Mouse (Mus musculus) neural tube, embryonic 13.5 days (tissue): Measurements from ENCODE around the gene Cd3g. TPM values are rescaled to one million over a fixed set of nuclear protein-coding genes. Genes with fewer than 3 reads are reported as not detected.
"Not testable (repeated sequence)": the region's sequence is repeated elsewhere in the genome, so short reads cannot be mapped to it uniquely, and the experiment has no call there.

Source experiments
- ATAC-seq: fragments of 200-750 bp; cut with Nextera tagmentation; 2 replicates; pipeline ENCODE4 v1.8.0; 2017; ENCODE audit warnings: low read depth, mild to moderate bottlenecking, moderate TSS enrichment, moderate library complexity
- H3K27ac ChIP-seq: fragments of 300-500 bp; sonication (generic); replicated peaks from 2 replicates; pipeline ENCODE4 v1.5.1; 2015; ENCODE audit warnings: moderate library complexity, mild to moderate bottlenecking, inconsistent platforms
- H3K27me3 ChIP-seq: fragments of 300-500 bp; sonication (generic); 2 replicates; pipeline ENCODE4 v1.6.1; 2015; ENCODE audit warnings: mild to moderate bottlenecking, inconsistent platforms
- H3K36me3 ChIP-seq: fragments of 300-500 bp; sonication (generic); 2 replicates; pipeline ENCODE4 v1.6.1; 2015; ENCODE audit warnings: mild to moderate bottlenecking, inconsistent platforms
- H3K4me1 ChIP-seq: fragments of 300-500 bp; sonication (generic); replicated peaks from 2 replicates; pipeline ENCODE4 v1.6.1; 2015; ENCODE audit warnings: inconsistent platforms
- H3K4me2 ChIP-seq: fragments of 300-500 bp; sonication (generic); 2 replicates; pipeline ENCODE4 v1.6.1; 2015; ENCODE audit warnings: inconsistent platforms, mild to moderate bottlenecking, moderate library complexity
- H3K4me3 ChIP-seq: fragments of 300-500 bp; sonication (generic); 2 replicates; pipeline ENCODE4 v1.5.1; 2015; ENCODE audit warnings: mild to moderate bottlenecking, inconsistent platforms
- H3K9ac ChIP-seq: fragments of 300-500 bp; sonication (generic); 2 replicates; pipeline ENCODE4 v1.6.1; 2015; ENCODE audit warnings: moderate library complexity, mild to moderate bottlenecking, inconsistent platforms
- H3K9me3 ChIP-seq: fragments of 300-500 bp; sonication (generic); 2 replicates; pipeline ENCODE4 v1.6.1; 2016; ENCODE audit warnings: inconsistent platforms
- WGBS: fragments of 180-500 bp; shearing (Covaris S2); methylation state at CpG from one replicate; pipeline ENCODE4 v1.1.7; 2015; 5-methylcytosine and 5-hydroxymethylcytosine counted together
- polyA plus RNA-seq: library from polyadenylated mRNA; unstranded; fragments of >200 nt; fragmentation: Nextera tagmentation; extraction: Ambion mirVana; gene quantifications from 2 replicates; pipeline ENCODE4 v1.2.1, GENCODE M21; 2015

Cd3g gene
- polyA plus RNA-seq, 1 experiment from 2014 or later = not detected

DNA sequence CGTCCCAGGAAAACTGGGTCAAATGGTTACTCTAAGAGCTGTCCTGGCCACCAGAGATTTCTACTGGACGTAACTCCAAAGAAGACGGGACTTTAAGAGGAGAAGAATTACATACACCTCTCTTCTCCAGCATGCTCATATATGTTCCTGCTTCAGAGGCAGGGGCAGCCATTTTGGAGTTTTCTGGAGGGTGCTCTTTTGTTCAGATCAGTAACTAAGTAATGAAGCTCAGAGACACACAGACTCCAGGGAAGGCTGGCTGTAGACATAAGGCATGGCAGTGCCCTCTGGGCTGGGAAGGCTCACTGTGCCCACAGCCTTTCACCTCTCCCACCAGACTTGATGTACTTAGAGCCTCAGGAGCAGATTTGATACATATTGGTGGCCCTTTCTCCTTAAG is 2.3 kb upstream of the Cd3g start:
- Histone ChIP-seq H3K36me3 (no peaks in the 10 kb centered on the region), H3K27me3 (no peaks in the 10 kb centered on the region), H3K27ac (no peak overlapping the region), H3K9me3 (no peaks in the 10 kb centered on the region), H3K4me3 (no peak overlapping the region), H3K9ac (no peak overlapping the region), H3K4me2 (no peak overlapping the region), H3K4me1 (no peaks in the 10 kb centered on the region)
- 89% methylated on average over 3 of the region's 3 CpGs for WGBS
- no peak for ATAC-seq

DNA sequence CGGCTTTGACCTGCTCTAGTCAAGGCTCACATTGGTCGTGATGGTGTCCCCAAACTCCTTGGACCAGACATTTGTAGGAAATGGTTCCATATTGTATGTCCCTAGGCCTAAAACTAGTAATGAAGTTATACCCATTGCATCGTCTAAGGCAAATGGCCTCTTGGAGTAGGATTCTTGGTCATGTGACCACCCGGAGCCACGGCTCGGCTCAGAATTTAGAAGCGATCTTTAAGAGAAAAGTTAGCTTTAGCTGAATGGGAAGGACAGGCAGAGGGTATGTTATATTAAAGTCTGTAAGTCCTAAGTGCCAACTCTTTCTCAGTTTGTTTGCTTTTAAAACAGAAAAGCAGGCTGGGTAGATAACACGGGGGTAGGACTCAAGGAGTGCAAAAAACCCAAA is 1.9 kb upstream of the Cd3g start:
- H3K4me2 ChIP-seq = no peak overlapping the region
- ATAC-seq = no peak
- no peaks in the 10 kb centered on the region for H3K4me1 ChIP-seq

DNA sequence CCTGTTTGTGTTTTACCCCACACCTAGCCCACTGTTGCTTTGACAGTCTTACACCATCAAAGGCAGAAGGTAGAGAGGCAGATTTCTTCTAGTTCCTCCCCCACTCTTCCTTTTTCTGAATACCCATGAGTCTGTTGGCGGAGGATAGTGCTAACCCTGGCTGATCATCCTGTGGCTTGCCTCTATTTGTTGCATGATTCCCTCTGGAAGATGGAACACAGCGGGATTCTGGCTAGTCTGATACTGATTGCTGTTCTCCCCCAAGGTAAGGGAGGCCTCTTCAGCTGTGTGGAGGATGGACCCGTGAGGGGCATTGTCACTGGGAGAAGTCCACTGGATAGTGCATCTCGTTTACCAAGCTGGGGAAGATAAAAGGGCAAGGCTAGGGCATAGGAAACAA is 1.4 kb upstream of the Cd3g start, which contains the start of gene Cd3d:
Gene Cd3d, plus strand, starts transcription at position 111 of the 400 bp plus-strand sequence.
- Histone ChIP-seq H3K9me3 (no peaks in the 10 kb centered on the region), H3K4me2 (no peak within 1 kb of the TSS), H3K4me1 (no peaks in the 10 kb centered on the region), H3K36me3 (no peaks in the 10 kb centered on the region), H3K27ac (no peak within 1 kb of the TSS), H3K4me3 (no peak within 1 kb of the TSS), H3K9ac (no peak within 1 kb of the TSS), H3K27me3 (no peaks in the 10 kb centered on the region)
- WGBS = 80% methylated on average over 4 of the region's 4 CpGs
- ATAC-seq = no peak

More for the DNA sequence above, 1.9 kb upstream of the Cd3g start:
- no peaks in the 10 kb centered on the region for H3K9me3 ChIP-seq
- H3K27ac ChIP-seq = no peak overlapping the region
- 91% methylated on average over 8 of the region's 8 CpGs for WGBS
- H3K36me3 ChIP-seq = no peaks in the 10 kb centered on the region
- no peaks in the 10 kb centered on the region for H3K27me3 ChIP-seq
- no peak overlapping the region for H3K9ac ChIP-seq
- no peak overlapping the region for H3K4me3 ChIP-seq

DNA sequence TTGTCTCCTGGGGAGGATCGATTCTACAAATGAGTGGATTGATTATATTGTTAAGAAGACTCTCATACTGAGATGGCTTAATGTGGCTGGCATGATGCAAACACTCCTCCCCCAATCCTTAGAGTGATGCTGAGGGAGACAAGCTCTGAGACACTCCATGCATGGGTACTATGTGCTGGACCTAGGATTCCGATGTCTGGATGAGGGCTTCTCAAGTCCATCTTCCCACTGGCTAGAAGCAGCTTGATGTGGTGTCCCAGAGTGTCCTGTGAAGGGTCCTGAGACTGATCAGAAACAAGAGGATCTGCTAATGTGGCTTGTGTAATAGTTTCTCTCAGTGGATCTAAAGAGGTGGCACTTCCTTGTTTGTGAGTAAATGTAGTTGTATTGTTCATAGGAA is 873 bp upstream of the Cd3g start:
- no peak for ATAC-seq
- Histone ChIP-seq H3K4me2 (no peak overlapping the region), H3K4me3 (no peak overlapping the region), H3K9ac (no peak overlapping the region), H3K36me3 (no peaks in the 10 kb centered on the region), H3K27ac (no peak overlapping the region), H3K27me3 (no peaks in the 10 kb centered on the region), H3K4me1 (no peaks in the 10 kb centered on the region), H3K9me3 (no peaks in the 10 kb centered on the region)
- WGBS = 87% methylated on average over 2 of the region's 2 CpGs

DNA sequence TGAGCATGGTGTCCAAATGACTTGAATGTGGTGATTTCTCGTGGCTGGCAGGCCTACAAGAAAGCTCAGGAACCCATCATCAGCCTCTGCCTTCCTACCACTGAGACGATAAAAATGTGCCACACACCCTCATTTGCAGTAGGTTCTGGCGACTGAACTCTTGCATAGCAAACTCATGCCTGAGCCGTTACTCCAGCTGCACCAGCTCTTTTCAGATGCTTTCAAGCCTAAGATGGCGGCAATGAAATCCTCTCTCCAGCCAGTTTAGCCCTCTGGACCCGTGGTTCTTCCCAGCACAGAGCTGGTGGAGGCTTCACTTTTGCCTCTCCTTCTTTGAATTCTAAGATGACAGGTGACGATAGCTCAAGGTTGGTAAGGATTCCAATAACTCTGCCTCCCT is 425 bp downstream of the Cd3g start:
- WGBS = 84% methylated on average over 7 of the region's 7 CpGs
- no peak for ATAC-seq
- no peaks in the 10 kb centered on the region for H3K27me3 ChIP-seq
- no peak overlapping the region for H3K27ac ChIP-seq
- no peak overlapping the region for H3K9ac ChIP-seq
- H3K4me3 ChIP-seq = no peak overlapping the region
- no peaks in the 10 kb centered on the region for H3K9me3 ChIP-seq
- H3K36me3 ChIP-seq = no peaks in the 10 kb centered on the region
- no peaks in the 10 kb centered on the region for H3K4me1 ChIP-seq
- H3K4me2 ChIP-seq = no peak overlapping the region

DNA sequence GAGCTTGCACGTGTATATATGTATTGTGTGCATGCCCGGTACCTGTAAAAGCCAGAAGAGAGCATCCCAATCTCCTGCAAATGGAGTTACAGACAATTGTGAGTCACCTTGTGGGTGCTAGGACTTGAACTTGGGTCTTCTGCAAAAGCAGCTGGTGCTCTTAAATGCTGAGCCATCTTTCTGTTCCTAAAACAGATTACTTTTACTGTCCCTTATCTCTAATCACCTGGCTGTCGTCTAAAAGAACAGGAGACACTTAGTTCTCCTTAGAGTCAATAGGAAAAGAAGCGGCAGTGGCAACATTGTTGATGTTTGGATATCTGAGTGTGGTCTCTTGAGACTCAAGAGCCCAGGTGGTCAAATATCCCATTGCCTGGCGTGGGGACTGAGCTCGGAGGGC is 2.4 kb downstream of the Cd3g start:
- H3K4me2 ChIP-seq = no peak overlapping the region
- no peak overlapping the region for H3K4me3 ChIP-seq
- no peaks in the 10 kb centered on the region for H3K4me1 ChIP-seq
- ATAC-seq = no peak
- no peak overlapping the region for H3K9ac ChIP-seq
- H3K27me3 ChIP-seq = peaks cover 18% of the 10 kb centered on the region
- H3K27ac ChIP-seq = no peak overlapping the region
- no peaks in the 10 kb centered on the region for H3K9me3 ChIP-seq
- H3K36me3 ChIP-seq = no peaks in the 10 kb centered on the region
- 76% methylated on average over 6 of the region's 6 CpGs for WGBS

DNA sequence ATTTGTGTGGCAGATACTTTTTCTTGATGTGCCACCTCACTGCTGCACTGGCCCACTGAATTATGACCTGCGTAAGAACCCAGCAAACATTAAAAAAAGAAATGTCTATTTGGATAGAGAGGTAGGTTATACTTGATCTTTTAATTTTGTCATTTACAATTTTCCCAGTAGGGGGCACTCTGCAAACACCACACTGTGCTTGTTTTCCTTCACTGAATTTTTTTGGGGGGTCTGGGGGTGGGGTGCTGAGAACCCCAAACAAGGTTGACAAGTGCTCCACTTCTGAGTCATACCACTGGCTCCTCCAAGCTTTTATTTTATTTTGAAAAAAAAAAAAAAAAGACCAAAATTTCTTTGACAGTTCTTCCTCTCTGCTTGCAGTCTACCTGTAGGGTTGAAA is 10.8 kb downstream of the Cd3g start:
- ATAC-seq = no peak
- Histone ChIP-seq H3K9me3 (no peaks in the 10 kb centered on the region), H3K4me3 (no peak overlapping the region), H3K27ac (no peak overlapping the region), H3K9ac (no peak overlapping the region), H3K27me3 (peaks cover 35% of the 10 kb centered on the region), H3K36me3 (no peaks in the 10 kb centered on the region), H3K4me1 (peaks cover 12% of the 10 kb centered on the region), H3K4me2 (no peak overlapping the region)
- whole genome bisulfite sequencing = 85% methylated on average over 1 of the region's 1 CpGs

DNA sequence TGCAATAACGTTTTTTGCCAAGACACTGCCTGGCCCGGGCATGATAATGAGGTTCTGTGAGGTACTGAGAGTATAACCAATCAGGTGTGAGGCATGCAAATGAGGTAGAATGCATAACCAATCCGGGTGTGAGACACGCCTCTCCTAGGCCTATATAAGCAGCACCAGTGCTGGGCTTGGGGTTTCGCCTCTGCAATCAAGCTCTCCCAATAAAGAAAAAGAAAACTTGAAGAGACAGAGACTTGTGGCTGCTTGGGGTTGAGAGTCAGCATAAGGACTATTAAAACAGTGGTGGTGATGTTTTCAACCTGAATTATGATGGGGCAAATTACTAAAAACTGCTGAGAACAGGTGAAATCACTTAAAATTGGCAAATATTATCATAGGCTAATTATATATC is 12.5 kb downstream of the Cd3g start:
- Histone ChIP-seq H3K27me3 (peaks cover 18% of the 10 kb centered on the region; the same call in 1 of the 2 replicates), H3K4me1 (peaks cover 18% of the 10 kb centered on the region)
- not testable (repeated sequence) for H3K9ac ChIP-seq, H3K9me3 ChIP-seq, H3K4me3 ChIP-seq, H3K4me2 ChIP-seq, H3K27ac ChIP-seq, ATAC-seq, H3K36me3 ChIP-seq
- 86% methylated on average over 5 of the region's 5 CpGs for WGBS

DNA sequence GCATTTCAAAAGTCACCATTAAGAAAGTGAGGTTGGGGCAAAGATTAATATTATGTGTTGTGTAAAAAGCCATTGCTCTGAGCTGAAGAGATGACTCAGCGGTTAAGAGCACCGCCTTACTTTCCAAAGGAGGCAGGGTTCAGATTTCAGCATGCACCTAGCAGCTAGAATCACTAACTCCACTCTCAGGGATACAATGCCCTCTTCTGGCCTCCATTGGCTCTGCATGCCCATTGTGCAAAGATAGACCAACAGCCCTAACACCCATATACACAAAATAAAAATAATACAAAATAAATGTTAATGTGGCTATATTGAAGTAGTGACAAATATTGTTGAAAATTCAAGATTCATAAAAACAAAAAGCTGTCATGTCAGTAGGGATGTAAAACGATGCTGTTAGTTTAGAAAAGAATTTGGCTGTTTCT is 13.4 kb downstream of the Cd3g start:
- no peak for ATAC-seq
- 27% methylated on average over 3 of the region's 3 CpGs for WGBS
- peaks cover 7% of the 10 kb centered on the region for H3K36me3 ChIP-seq

DNA sequence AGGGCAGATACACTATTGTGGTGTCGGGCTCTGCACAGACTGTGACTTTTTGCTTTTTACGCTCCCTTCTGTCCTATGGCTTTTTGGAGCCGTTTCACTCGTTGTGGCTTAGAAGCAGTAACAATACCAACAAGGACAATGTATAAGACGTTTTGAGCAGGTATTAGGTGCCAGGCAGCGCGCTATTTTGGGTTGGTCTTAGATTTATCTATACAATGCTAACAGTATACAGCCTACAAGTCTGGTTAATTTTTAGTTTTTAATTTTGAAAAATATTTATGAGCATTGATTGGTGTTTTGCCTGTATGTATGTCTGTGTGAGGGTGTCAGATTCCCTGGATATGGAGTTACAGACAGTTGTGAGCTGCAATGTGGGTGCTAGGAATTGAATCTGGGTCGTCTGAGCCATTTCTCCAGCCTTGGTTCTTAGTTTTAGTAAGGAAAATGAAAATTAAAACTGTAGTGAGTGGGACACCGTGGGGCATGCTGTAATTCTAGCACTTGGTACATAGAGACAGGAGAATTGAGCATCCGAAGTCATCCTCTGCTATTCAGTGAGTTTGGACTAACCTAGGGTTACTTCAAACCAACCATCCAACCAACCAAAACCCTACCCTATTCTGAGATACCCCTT is 14.3 kb downstream of the Cd3g start:
- H3K27ac ChIP-seq = peak overlapping the region; percentile 68
- H3K27me3 ChIP-seq = peaks cover 7% of the 10 kb centered on the region; the same call in 1 of the 2 replicates
- peak overlapping the region; percentile 65 for H3K9ac ChIP-seq
- peak; percentile 44 for ATAC-seq
- peaks cover 16% of the 10 kb centered on the region for H3K36me3 ChIP-seq
- no peaks in the 10 kb centered on the region for H3K9me3 ChIP-seq
- H3K4me1 ChIP-seq = peaks cover 18% of the 10 kb centered on the region
- peak overlapping the region; percentile 82 for H3K4me2 ChIP-seq
- peak overlapping the region; percentile 95 for H3K4me3 ChIP-seq
- WGBS = 11% methylated on average over 10 of the region's 10 CpGs

More for the DNA sequence above, 13.4 kb downstream of the Cd3g start:
- Histone ChIP-seq H3K4me2 (no peak overlapping the region), H3K27ac (no peak overlapping the region), H3K27me3 (peaks cover 12% of the 10 kb centered on the region; the same call in 1 of the 2 replicates), H3K9me3 (no peaks in the 10 kb centered on the region), H3K4me1 (peaks cover 18% of the 10 kb centered on the region), H3K9ac (no peak overlapping the region), H3K4me3 (no peak overlapping the region)

DNA sequence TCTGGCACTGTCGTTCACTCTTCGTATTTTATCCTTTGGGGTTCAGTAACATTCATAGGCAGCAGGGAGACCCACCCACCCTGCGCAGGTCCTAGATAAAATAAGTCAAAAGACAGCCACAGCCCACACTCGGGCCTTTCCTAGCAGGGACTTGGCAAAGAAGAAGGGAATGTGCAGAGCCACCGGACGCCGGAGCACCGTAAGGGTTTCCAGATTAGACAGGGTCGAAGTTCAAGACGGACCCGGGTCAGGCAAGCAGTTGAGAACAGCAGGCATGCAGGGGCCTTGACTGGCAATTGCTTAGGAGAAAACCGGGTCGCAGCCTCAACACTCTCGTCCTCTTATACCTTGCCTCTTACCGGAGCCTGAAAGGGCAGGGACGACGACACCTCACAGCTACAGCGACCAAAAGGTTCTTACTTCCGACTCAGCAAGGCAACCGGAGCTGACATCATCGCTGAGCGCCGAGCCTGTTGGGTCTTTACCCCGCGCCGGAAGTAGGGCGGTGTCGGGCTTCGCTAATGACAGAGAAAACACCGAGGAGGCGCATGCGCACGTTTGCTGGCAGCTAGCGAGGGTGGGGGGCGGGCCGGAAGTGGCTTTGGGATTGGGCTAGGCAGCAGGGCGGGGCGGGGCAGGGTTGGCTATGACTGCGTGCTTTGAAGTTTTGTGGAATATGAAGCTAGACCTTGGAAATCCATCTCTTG is 15.0 kb downstream of the Cd3g start, which contains the start of gene Ube4a:
Gene Ube4a, minus strand, starts transcription at position 475 of the 707 bp plus-strand sequence.
- H3K4me2 ChIP-seq = peak within 1 kb of the TSS; percentile 93
- H3K9me3 ChIP-seq = no peaks in the 10 kb centered on the region
- WGBS = under 1% methylated on average over 39 of the region's 39 CpGs
- H3K4me1 ChIP-seq = peaks cover 18% of the 10 kb centered on the region
- peak within 1 kb of the TSS; percentile 80 for H3K9ac ChIP-seq
- peak; percentile 93 for ATAC-seq
- H3K4me3 ChIP-seq = peak within 1 kb of the TSS; percentile 95
- H3K27ac ChIP-seq = peak within 1 kb of the TSS; percentile 68
- peaks cover 21% of the 10 kb centered on the region for H3K36me3 ChIP-seq
- H3K27me3 ChIP-seq = peaks cover 3% of the 10 kb centered on the region; the same call in 1 of the 2 replicates

DNA sequence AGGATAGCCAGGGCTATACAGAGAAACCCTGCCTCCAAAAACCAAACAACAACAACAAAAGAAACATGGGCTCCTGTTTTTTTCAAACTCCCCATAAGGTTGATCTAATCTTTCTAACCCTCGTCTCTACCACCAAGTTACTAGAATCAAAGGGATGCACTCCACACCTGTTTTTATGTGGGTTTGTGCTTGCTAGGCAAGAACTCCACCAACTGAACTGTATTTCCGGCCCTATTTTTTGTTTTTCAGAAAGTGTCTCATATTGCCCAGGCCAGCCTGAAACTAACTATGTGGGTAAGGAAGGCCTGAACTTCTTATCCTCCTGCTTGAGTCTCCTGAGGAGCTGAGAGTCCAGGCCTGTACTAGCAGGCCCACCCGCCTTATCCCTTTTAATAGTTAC is 25.8 kb downstream of the Cd3g start:
- no peak overlapping the region for H3K4me3 ChIP-seq
- WGBS = 93% methylated on average over 3 of the region's 3 CpGs

More for the DNA sequence above, 25.8 kb downstream of the Cd3g start:
- Histone ChIP-seq H3K9me3 (no peaks in the 10 kb centered on the region), H3K4me1 (no peaks in the 10 kb centered on the region), H3K4me2 (no peak overlapping the region), H3K9ac (no peak overlapping the region), H3K36me3 (peaks cover 92% of the 10 kb centered on the region), H3K27me3 (no peaks in the 10 kb centered on the region), H3K27ac (no peak overlapping the region)
- ATAC-seq = no peak
